9 mouse cellular contexts compared by ENCODE assay signal in the genomic region with DNA sequence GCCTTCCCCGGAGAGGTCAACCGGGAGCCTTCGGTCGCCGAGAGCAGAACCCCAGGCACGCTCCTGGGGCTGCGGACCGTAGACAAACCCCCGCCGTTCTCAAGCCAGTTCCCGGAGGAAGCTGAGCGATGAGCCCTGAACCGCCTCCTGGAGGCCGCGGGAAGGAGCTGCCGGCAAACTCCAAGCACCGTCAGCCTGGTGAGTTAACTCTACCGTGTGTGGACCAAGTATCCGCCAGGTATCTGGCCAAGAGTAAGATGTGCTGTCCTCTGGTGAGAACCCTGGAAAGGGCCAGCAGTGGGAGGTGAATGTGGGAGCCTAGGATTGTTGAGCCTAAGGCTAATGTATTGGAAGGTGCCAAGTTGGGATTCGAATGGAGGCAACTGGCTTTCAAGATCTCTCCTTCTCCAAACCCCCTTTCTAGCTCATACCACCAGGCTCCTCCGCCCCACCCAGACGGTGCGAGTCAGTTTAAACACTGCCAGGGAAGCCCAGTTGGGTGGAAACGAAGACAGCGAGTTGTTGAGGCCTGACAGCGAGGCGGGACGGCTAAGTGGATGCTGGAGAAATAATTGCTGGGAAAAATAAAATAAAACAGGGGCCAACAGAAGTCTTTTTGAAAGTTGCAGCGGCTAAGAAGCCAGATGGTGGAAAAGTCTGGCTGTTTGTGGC. TPM values are rescaled to one million over a fixed set of nuclear protein-coding genes. Genes with fewer than 3 reads are reported as not detected.
DNase-seq lines count a peak whose midpoint lies in the region; ATAC-seq and TF ChIP-seq lines count a peak whose summit lies in the region.
"Had no signal": no experiment of that assay in that cellular context is flagged by ENCODE, and none has a peak within 500 bp of the region (broad histone marks: within the 10 kb centered on the region; RNA-seq: fewer than 3 reads in every experiment).

No protein-coding gene starts in this region.

- H3K27ac ChIP-seq in heart, embryonic 16.5 days (ENCODE audit: low read length): no peak overlapping the region
- H3K27ac ChIP-seq in hindbrain, embryonic 14.5 days: no peak overlapping the region
- no peak overlapping the region for H3K27ac ChIP-seq in midbrain, embryonic 16.5 days (ENCODE audit: low read length)
- no peak overlapping the region for H3K27ac ChIP-seq in thymus, adult 2 months (ENCODE audit: control insufficient read depth, insufficient read depth, low read length)

- DNase-seq in heart, postnatal 4 days: no peak
- DNase-seq in embryo, embryonic 10 days (ENCODE audit: low spot score): peak; percentile 69
- DNase-seq in hindbrain, embryonic 14.5 days (ENCODE audit: low spot score): no peak
- DNase-seq in left cerebral cortex, adult 8-10 months (ENCODE audit: low spot score in 2 of 2): no peak
- no peak for DNase-seq in thymus, adult 2 months
- DNase-seq in cerebellum, adult 9-11 months: no peak

- no peaks in the 10 kb centered on the region for H3K36me3 ChIP-seq in heart, embryonic 16.5 days (ENCODE audit: control insufficient read depth, insufficient read depth)
- no peaks in the 10 kb centered on the region for H3K36me3 ChIP-seq in hindbrain, embryonic 14.5 days (replicated peaks; ENCODE audit: control insufficient read depth, insufficient read depth)
- H3K36me3 ChIP-seq in midbrain, embryonic 16.5 days (ENCODE audit: control insufficient read depth, insufficient read depth, low read length): no peaks in the 10 kb centered on the region
- no peaks in the 10 kb centered on the region for H3K36me3 ChIP-seq in thymus, adult 2 months (ENCODE audit: control insufficient read depth, insufficient read depth, low read length)

- H3K4me3 ChIP-seq in heart, embryonic 16.5 days (ENCODE audit: low read length): peak overlapping the region; percentile 52
- peak overlapping the region; percentile 23 for H3K4me3 ChIP-seq in hindbrain, embryonic 14.5 days (replicated peaks; ENCODE audit: low read length)
- H3K4me3 ChIP-seq in midbrain, embryonic 16.5 days (ENCODE audit: low read depth, low read length): peak overlapping the region; percentile 37
- H3K4me3 ChIP-seq in thymus, adult 2 months (ENCODE audit: control insufficient read depth, insufficient read depth, low read length): no peak overlapping the region

- peaks cover 12% of the 10 kb centered on the region for H3K4me1 ChIP-seq in heart, embryonic 16.5 days (ENCODE audit: control insufficient read depth, insufficient read depth, low read length)
- H3K4me1 ChIP-seq in hindbrain, embryonic 14.5 days (replicated peaks; ENCODE audit: control insufficient read depth, insufficient read depth, low read length): no peaks in the 10 kb centered on the region; the same call in 1 of the 2 replicates
- H3K4me1 ChIP-seq in midbrain, embryonic 16.5 days (ENCODE audit: control insufficient read depth, insufficient read depth, low read length): peaks cover 9% of the 10 kb centered on the region
- no peaks in the 10 kb centered on the region for H3K4me1 ChIP-seq in thymus, adult 2 months (replicated peaks; ENCODE audit: control insufficient read depth, insufficient read depth, low read length)

- 1% methylated on average over 29 of the region's 29 CpGs for WGBS in heart, embryonic 16.5 days
- under 1% methylated on average over 29 of the region's 29 CpGs for WGBS in hindbrain, embryonic 14.5 days
- under 1% methylated on average over 28 of the region's 29 CpGs for WGBS in midbrain, embryonic 16.5 days
- WGBS in thymus, adult 2 months: 9% methylated on average over 29 of the region's 29 CpGs

- H3K9me3 ChIP-seq in heart, embryonic 16.5 days (replicated peaks; ENCODE audit: control insufficient read depth, low read length): no peaks in the 10 kb centered on the region
- 0 out of 2 replicates have a peak, but pooled peaks cover 4% of the 10 kb centered on the region for H3K9me3 ChIP-seq in hindbrain, embryonic 14.5 days (ENCODE audit: control insufficient read depth, low read length)
- H3K9me3 ChIP-seq in midbrain, embryonic 16.5 days (replicated peaks; ENCODE audit: control insufficient read depth, low read length, poor library complexity, severe bottlenecking): no peaks in the 10 kb centered on the region

- ATAC-seq in heart, embryonic 16.5 days (replicated peaks; ENCODE audit: extremely low read depth, insufficient read depth, low FRiP score): no peak
- ATAC-seq in hindbrain, embryonic 14.5 days (ENCODE audit: low FRiP score): 0 out of 2 replicates have a peak, but pooled peaks have one; percentile 37
- peak; percentile 52; the same call in 1 of the 2 replicates for ATAC-seq in midbrain, embryonic 16.5 days

- no peak for TF ChIP-seq POLR2A in thymus, adult 2 months (IDR thresholded peaks at IDR 0.05; ENCODE audit: control insufficient read depth, extremely low read depth, insufficient read depth, low read length, poor library complexity)

- H3K27me3 ChIP-seq in heart, embryonic 16.5 days (ENCODE audit: control insufficient read depth, insufficient read depth, low read length): peaks cover 83% of the 10 kb centered on the region
- peaks cover 93% of the 10 kb centered on the region for H3K27me3 ChIP-seq in hindbrain, embryonic 14.5 days (ENCODE audit: control insufficient read depth, insufficient read depth, low read length)
- H3K27me3 ChIP-seq in midbrain, embryonic 16.5 days (ENCODE audit: control insufficient read depth, insufficient read depth, low read depth, low read length): peaks cover 40% of the 10 kb centered on the region
- H3K27me3 ChIP-seq in thymus, adult 2 months (ENCODE audit: control insufficient read depth, insufficient read depth, low read length): peaks cover 11% of the 10 kb centered on the region; the same call in 1 of the 2 replicates

- H3K9ac ChIP-seq in heart, embryonic 16.5 days (ENCODE audit: low read length): no peak overlapping the region
- H3K9ac ChIP-seq in hindbrain, embryonic 14.5 days: no peak overlapping the region
- H3K9ac ChIP-seq in midbrain, embryonic 16.5 days (ENCODE audit: low read depth, low read length): no peak overlapping the region

- TF ChIP-seq CTCF in thymus, adult 2 months (IDR thresholded peaks at IDR 0.05; ENCODE audit: borderline replicate concordance, control insufficient read depth, extremely low read depth, insufficient read depth, low read length, poor library complexity): no peak

- H3K4me2 ChIP-seq in heart, embryonic 16.5 days (ENCODE audit: low read depth, low read length): peak overlapping the region; percentile 69
- peak overlapping the region; percentile 48 for H3K4me2 ChIP-seq in hindbrain, embryonic 14.5 days (replicated peaks)
- H3K4me2 ChIP-seq in midbrain, embryonic 16.5 days (ENCODE audit: low read length): peak overlapping the region; percentile 57

RNA-seq across cellular contexts. Expression of gene Fezf1, which starts 1.6 kb away (rescaled TPM):
- polyA plus RNA-seq in heart, embryonic 16.5 days (2015; fragmentation: Nextera tagmentation; extraction: Ambion mirVana): not detected in 2 replicates
- total RNA-seq in heart, postnatal 4 days (2021): not detected
- not detected in 2 replicates for polyA plus RNA-seq in hindbrain, embryonic 14.5 days (2014; fragmentation: Nextera tagmentation; extraction: Ambion mirVana)
- polyA plus RNA-seq in midbrain, embryonic 16.5 days (2015; fragmentation: Nextera tagmentation; extraction: Ambion mirVana): 4.7 and 8.9 TPM in 2 replicates
- under 1 TPM in 3 of 4 experiments, not detected in 1; 0.27 to 0.44 (median 0.42) TPM for total RNA-seq in left cerebral cortex, adult 8-10 months (2022)
- polyA plus RNA-seq in thymus, adult 2 months (2012; rRNA removed): 0.15 and 0.46 TPM in 2 replicates
- total RNA-seq: MEL had no signal
